Mouse (Mus musculus) liver, embryonic 16.5 days (tissue): Measurements from ENCODE around the gene Fbxw21. TPM values are rescaled to one million over a fixed set of nuclear protein-coding genes. Genes with fewer than 3 reads are reported as not detected.

ENCODE experiments used
- ATAC-seq: fragments of 200-750 bp; cut with Nextera tagmentation; 2 replicates; pipeline ENCODE4 v1.8.0; 2017; ENCODE audit warnings: low read depth, mild to moderate bottlenecking, moderate number of reproducible peaks, moderate library complexity
- H3K27ac ChIP-seq: fragments of 300-500 bp; sonication (generic); 2 replicates; pipeline ENCODE4 v1.5.1; 2014; ENCODE audit warnings: mild to moderate bottlenecking, low read length
- H3K27me3 ChIP-seq: fragments of 300-500 bp; sonication (generic); 2 replicates; pipeline ENCODE4 v1.6.1; 2014; ENCODE audit warnings: low read depth, low read length, mixed read lengths; ENCODE audit not compliant: control insufficient read depth, insufficient read depth
- H3K36me3 ChIP-seq: fragments of 300-500 bp; sonication (generic); 2 replicates; pipeline ENCODE4 v1.6.1; 2014; ENCODE audit warnings: mild to moderate bottlenecking; ENCODE audit not compliant: control insufficient read depth, insufficient read depth
- H3K4me1 ChIP-seq: fragments of 300-500 bp; sonication (generic); 2 replicates; pipeline ENCODE4 v1.6.1; 2014; ENCODE audit warnings: low read depth, low read length, mixed read lengths; ENCODE audit not compliant: control insufficient read depth
- H3K4me2 ChIP-seq: fragments of 300-500 bp; sonication (generic); 2 replicates; pipeline ENCODE4 v1.6.1; 2014; ENCODE audit warnings: low read depth, low read length, mixed read lengths
- H3K4me3 ChIP-seq: fragments of 300-500 bp; sonication (generic); 2 replicates; pipeline ENCODE4 v1.5.1; 2014; ENCODE audit warnings: low read depth, mild to moderate bottlenecking, low read length
- H3K9ac ChIP-seq: fragments of 300-500 bp; sonication (generic); 2 replicates; pipeline ENCODE4 v1.6.1; 2014; ENCODE audit warnings: low read depth, low read length
- H3K9me3 ChIP-seq: fragments of 300-500 bp; sonication (generic); replicated peaks from 2 replicates; pipeline ENCODE4 v1.6.1; 2016; ENCODE audit warnings: low read length; ENCODE audit not compliant: control insufficient read depth
- WGBS: fragments of 180-500 bp; shearing (Covaris S2); extraction: QIAGEN DNeasy Blood & Tissue Kit; methylation state at CpG from one replicate; pipeline ENCODE4 v1.1.7; 2014; ENCODE audit not compliant: insufficient replicate concordance; 5-methylcytosine and 5-hydroxymethylcytosine counted together
- polyA plus RNA-seq: library from polyadenylated mRNA; unstranded; fragments of >200 nt; fragmentation: Nextera tagmentation; extraction: Ambion mirVana; gene quantifications from 2 replicates; pipeline ENCODE4 v1.2.1, GENCODE M21; 2015

The Fbxw21 gene
- polyA plus RNA-seq, 1 experiment from 2014 or later: not detected

- 68% methylated on average over 4 of the region's 6 CpGs for WGBS
- H3K4me1 ChIP-seq: no peaks in the 10 kb centered on the region
- no peak overlapping the region for H3K9ac ChIP-seq
- H3K4me2 ChIP-seq: no peak overlapping the region
- H3K9me3 ChIP-seq: no peaks in the 10 kb centered on the region
- H3K4me3 ChIP-seq: no peak overlapping the region
- H3K27me3 ChIP-seq: no peaks in the 10 kb centered on the region
- no peak for ATAC-seq
- no peak overlapping the region for H3K27ac ChIP-seq
- no peaks in the 10 kb centered on the region; the same call in 1 of the 2 replicates for H3K36me3 ChIP-seq
Measured at GRCm38 (mm10) chr9:109107341-109107740, 54.5 kb downstream of the Fbxw21 start.

GRCm38 (mm10) chr9:109105648-109106047, 56.2 kb downstream of the Fbxw21 start:
- no peak for ATAC-seq
- no peak overlapping the region for H3K4me2 ChIP-seq
- H3K9me3 ChIP-seq: no peaks in the 10 kb centered on the region
- H3K36me3 ChIP-seq: no peaks in the 10 kb centered on the region; the same call in 1 of the 2 replicates
- H3K4me3 ChIP-seq: no peak overlapping the region
- WGBS: 68% methylated on average over 12 of the region's 12 CpGs
- no peak overlapping the region for H3K27ac ChIP-seq
- H3K27me3 ChIP-seq: no peaks in the 10 kb centered on the region
- H3K4me1 ChIP-seq: no peaks in the 10 kb centered on the region
- H3K9ac ChIP-seq: no peak overlapping the region

- Histone ChIP-seq H3K27me3 (no peaks in the 10 kb centered on the region), H3K9ac (no peak overlapping the region), H3K36me3 (no peaks in the 10 kb centered on the region; the same call in 1 of the 2 replicates), H3K4me3 (no peak overlapping the region), H3K27ac (no peak overlapping the region), H3K4me1 (no peaks in the 10 kb centered on the region), H3K4me2 (no peak overlapping the region), H3K9me3 (no peaks in the 10 kb centered on the region)
- no peak for ATAC-seq
- 68% methylated on average over 12 of the region's 12 CpGs for WGBS
Measured at GRCm38 (mm10) chr9:109105011-109105410, 56.8 kb downstream of the Fbxw21 start.

GRCm38 (mm10) chr9:109104083-109104482, 57.8 kb downstream of the Fbxw21 start:
- Histone ChIP-seq H3K27ac (no peak overlapping the region), H3K9me3 (no peaks in the 10 kb centered on the region), H3K4me2 (no peak overlapping the region), H3K27me3 (no peaks in the 10 kb centered on the region), H3K36me3 (no peaks in the 10 kb centered on the region; the same call in 1 of the 2 replicates), H3K4me3 (no peak overlapping the region), H3K9ac (no peak overlapping the region), H3K4me1 (no peaks in the 10 kb centered on the region)
- 79% methylated on average over 9 of the region's 9 CpGs for WGBS
- no peak for ATAC-seq

GRCm38 (mm10) chr9:109103250-109103649, 58.6 kb downstream of the Fbxw21 start:
- no peak for ATAC-seq
- no peak overlapping the region for H3K4me3 ChIP-seq
- 55% methylated on average over 7 of the region's 7 CpGs for WGBS

GRCm38 (mm10) chr9:109102541-109102940, 59.3 kb downstream of the Fbxw21 start:
- WGBS: 49% methylated on average over 3 of the region's 3 CpGs

More at GRCm38 (mm10) chr9:109103250-109103649, 58.6 kb downstream of the Fbxw21 start:
- Histone ChIP-seq H3K4me1 (no peaks in the 10 kb centered on the region; the same call in 1 of the 2 replicates), H3K27me3 (no peaks in the 10 kb centered on the region), H3K27ac (no peak overlapping the region), H3K9ac (no peak overlapping the region), H3K4me2 (no peak overlapping the region), H3K9me3 (no peaks in the 10 kb centered on the region), H3K36me3 (no peaks in the 10 kb centered on the region)

GRCm38 (mm10) chr9:109101933-109102445, 59.9 kb downstream of the Fbxw21 start:
- Histone ChIP-seq H3K9me3 (no peaks in the 10 kb centered on the region), H3K36me3 (no peaks in the 10 kb centered on the region), H3K4me3 (no peak overlapping the region), H3K27me3 (peaks cover 5% of the 10 kb centered on the region), H3K27ac (no peak overlapping the region), H3K9ac (no peak overlapping the region), H3K4me1 (peaks cover 3% of the 10 kb centered on the region), H3K4me2 (no peak overlapping the region)
- 72% methylated on average over 5 of the region's 5 CpGs for WGBS
- ATAC-seq: no peak

More at GRCm38 (mm10) chr9:109102541-109102940, 59.3 kb downstream of the Fbxw21 start:
- Histone ChIP-seq H3K9me3 (no peaks in the 10 kb centered on the region), H3K4me3 (no peak overlapping the region), H3K27ac (no peak overlapping the region), H3K4me2 (no peak overlapping the region), H3K4me1 (peaks cover 3% of the 10 kb centered on the region), H3K36me3 (no peaks in the 10 kb centered on the region), H3K27me3 (no peaks in the 10 kb centered on the region), H3K9ac (no peak overlapping the region)
- ATAC-seq: no peak

- peaks cover 20% of the 10 kb centered on the region for H3K27me3 ChIP-seq
- 52% methylated on average over 20 of the region's 20 CpGs for WGBS
- ATAC-seq: no peak
- no peak overlapping the region for H3K4me2 ChIP-seq
- H3K36me3 ChIP-seq: no peaks in the 10 kb centered on the region
- no peak overlapping the region for H3K9ac ChIP-seq
- no peak overlapping the region for H3K4me3 ChIP-seq
- no peak overlapping the region for H3K27ac ChIP-seq
- peaks cover 3% of the 10 kb centered on the region for H3K4me1 ChIP-seq
- H3K9me3 ChIP-seq: no peaks in the 10 kb centered on the region
Measured at GRCm38 (mm10) chr9:109100307-109100928, 61.4 kb downstream of the Fbxw21 start.

GRCm38 (mm10) chr9:109098969-109099368, 62.9 kb downstream of the Fbxw21 start:
- Histone ChIP-seq H3K27me3 (peaks cover 35% of the 10 kb centered on the region), H3K4me3 (no peak overlapping the region), H3K4me1 (peaks cover 3% of the 10 kb centered on the region), H3K27ac (no peak overlapping the region), H3K9ac (no peak overlapping the region), H3K4me2 (no peak overlapping the region), H3K36me3 (no peaks in the 10 kb centered on the region), H3K9me3 (no peaks in the 10 kb centered on the region)
- WGBS: 59% methylated on average over 6 of the region's 6 CpGs
- ATAC-seq: peak; percentile 52
